Mouse (Mus musculus): Measurements from ENCODE around the gene Nln. TPM values are rescaled to one million over a fixed set of nuclear protein-coding genes. Genes with fewer than 3 reads are reported as not detected.

The Nln gene
- total and polyA plus RNA-seq, 3 experiments = 38.5 to 76.5 (median 51.2) TPM

GRCm38 (mm10) chr13:104061975-104062750, 47.3 kb downstream of the Nln start:
- Histone ChIP-seq H3K36me3 (replicated peaks in 1 of 2; ENCODE audit: control insufficient read depth in 1 of 2, insufficient read depth in 1 of 2, low read length in 1 of 2) (peaks cover 36 to 80% of the 10 kb centered on the region in 2 experiments), H3K27me3 (replicated peaks) (no peaks in the 10 kb centered on the region), H3K27ac (ENCODE audit: insufficient read depth, low read depth) (no peak overlapping the region)

GRCm38 (mm10) chr13:104060231-104060630, 49.2 kb downstream of the Nln start:
- in situ Hi-C loops (cut with MboI; ENCODE audit: low pct_ligation_motif_present, low pct_unique_long_range_greater_than_20kb, low sequenced_read_pairs) = no loop called here
- H3K36me3 ChIP-seq (replicated peaks in 1 of 2; ENCODE audit: control insufficient read depth in 1 of 2, insufficient read depth in 1 of 2, low read length in 1 of 2) = peaks cover 35 to 85% of the 10 kb centered on the region in 2 experiments

More at GRCm38 (mm10) chr13:104061975-104062750, 47.3 kb downstream of the Nln start:
- Histone ChIP-seq H3K4me2 (ENCODE audit: insufficient read depth, low read depth, poor library complexity, severe bottlenecking) (no peak overlapping the region), H3K79me2 (replicated peaks; ENCODE audit: control insufficient read depth, extremely low read depth, insufficient read depth, poor library complexity, severe bottlenecking) (no peaks in the 10 kb centered on the region), H3K9me3 (replicated peaks; ENCODE audit: low read length) (no peaks in the 10 kb centered on the region), H3K9ac (ENCODE audit: insufficient read depth, low read depth) (no peak overlapping the region), H3K4me3 (replicated peaks in 1 of 3; ENCODE audit: low read depth in 2 of 3, low read length in 2 of 3, poor library complexity in 1 of 3) (no peak overlapping the region), H3K4me1 (ENCODE audit: control insufficient read depth in 1 of 2, insufficient read depth in 2 of 2) (peaks cover 0 to 6% of the 10 kb centered on the region in 2 experiments; a peak in 2 of 4 replicates)
- TF ChIP-seq POLR2A (IDR thresholded peaks at IDR 0.05; ENCODE audit: low read depth, low read length) (no peak), CTCF (conservative IDR thresholded peaks at IDR 0.05 in 1 of 2, IDR thresholded peaks at IDR 0.05 in 1 of 2; ENCODE audit: low read depth in 2 of 2, low read length in 2 of 2) (no peak), GABPA (IDR thresholded peaks at IDR 0.05; ENCODE audit: insufficient replicate concordance, low read depth, low read length) (no peak), ZKSCAN1 (IDR thresholded peaks at IDR 0.05; ENCODE audit: borderline replicate concordance, low read depth, low read length) (no peak), MAX (IDR thresholded peaks at IDR 0.05; ENCODE audit: low read length) (no peak), CHD2 (IDR thresholded peaks at IDR 0.05; ENCODE audit: low read length) (no peak), IRF4 (IDR thresholded peaks at IDR 0.05; ENCODE audit: low read depth, low read length) (no peak), KAT2A (IDR thresholded peaks at IDR 0.05; ENCODE audit: insufficient replicate concordance, low read length) (no peak), ZC3H11A (IDR thresholded peaks at IDR 0.05; ENCODE audit: low read depth, low read length) (no peak), MAZ (IDR thresholded peaks at IDR 0.05; ENCODE audit: low read depth, low read length) (no peak), MYC (IDR thresholded peaks at IDR 0.05; ENCODE audit: low read depth, low read length) (no peak), CHD1 (IDR thresholded peaks at IDR 0.05; ENCODE audit: low read depth, low read length) (no peak), BHLHE40 (IDR thresholded peaks at IDR 0.05; ENCODE audit: low read depth, low read length) (no peak), RAD21 (IDR thresholded peaks at IDR 0.05; ENCODE audit: low read depth, low read length) (no peak), POLR2AphosphoS2 (IDR thresholded peaks at IDR 0.05; ENCODE audit: low read depth, low read length) (no peak), RCOR1 (conservative IDR thresholded peaks at IDR 0.05; ENCODE audit: low read depth, low read length) (no peak), TCF12 (IDR thresholded peaks at IDR 0.05; ENCODE audit: low read depth, low read length) (no peak)
- dilution Hi-C loops (cut with MboI; ENCODE audit: extremely low pct_ligation_motif_present, extremely low pct_unique_long_range_greater_than_20kb, low sequenced_read_pairs) = no loop called here
- in situ Hi-C loops (cut with MboI; ENCODE audit: low pct_ligation_motif_present, low pct_unique_long_range_greater_than_20kb, low sequenced_read_pairs) = no loop called here
- DNase-seq (ENCODE audit: extremely low read depth) = no peak

More at GRCm38 (mm10) chr13:104060231-104060630, 49.2 kb downstream of the Nln start:
- Histone ChIP-seq H3K27me3 (replicated peaks) (no peaks in the 10 kb centered on the region), H3K4me1 (ENCODE audit: control insufficient read depth in 1 of 2, insufficient read depth in 2 of 2) (peaks cover 0 to 6% of the 10 kb centered on the region in 2 experiments; a peak in 2 of 4 replicates), H3K79me2 (replicated peaks; ENCODE audit: control insufficient read depth, extremely low read depth, insufficient read depth, poor library complexity, severe bottlenecking) (no peaks in the 10 kb centered on the region), H3K27ac (ENCODE audit: insufficient read depth, low read depth) (no peak overlapping the region), H3K4me2 (ENCODE audit: insufficient read depth, low read depth, poor library complexity, severe bottlenecking) (no peak overlapping the region), H3K9me3 (replicated peaks; ENCODE audit: low read length) (no peaks in the 10 kb centered on the region), H3K4me3 (replicated peaks in 1 of 3; ENCODE audit: low read depth in 2 of 3, low read length in 2 of 3, poor library complexity in 1 of 3) (no peak overlapping the region), H3K9ac (ENCODE audit: insufficient read depth, low read depth) (no peak overlapping the region)
- no peak for DNase-seq (ENCODE audit: extremely low read depth)
- dilution Hi-C loops (cut with MboI; ENCODE audit: extremely low pct_ligation_motif_present, extremely low pct_unique_long_range_greater_than_20kb, low sequenced_read_pairs) = no loop called here
- no peak for TF ChIP-seq POLR2A (IDR thresholded peaks at IDR 0.05; ENCODE audit: low read depth, low read length)
- no peak for TF ChIP-seq CHD1 (IDR thresholded peaks at IDR 0.05; ENCODE audit: low read depth, low read length)
- no peak for TF ChIP-seq TCF12 (IDR thresholded peaks at IDR 0.05; ENCODE audit: low read depth, low read length)
- TF ChIP-seq EP300 (IDR thresholded peaks at IDR 0.05; ENCODE audit: low read length) = no peak
- TF ChIP-seq JUND (conservative IDR thresholded peaks at IDR 0.05; ENCODE audit: low read depth, low read length) = no peak
- no peak for TF ChIP-seq ELF1 (IDR thresholded peaks at IDR 0.05; ENCODE audit: low read depth, low read length)
- no peak for TF ChIP-seq POLR2AphosphoS2 (IDR thresholded peaks at IDR 0.05; ENCODE audit: low read depth, low read length)
- no peak for TF ChIP-seq RAD21 (IDR thresholded peaks at IDR 0.05; ENCODE audit: low read depth, low read length)
- TF ChIP-seq KAT2A (IDR thresholded peaks at IDR 0.05; ENCODE audit: insufficient replicate concordance, low read length) = no peak
- TF ChIP-seq HCFC1 (IDR thresholded peaks at IDR 0.05; ENCODE audit: low read depth, low read length) = no peak
- TF ChIP-seq CHD2 (IDR thresholded peaks at IDR 0.05; ENCODE audit: low read length) = no peak

Data from CH12.LX (cell line).